Comparison of ENCODE assay signal across 8 mouse cellular contexts in genomic region chr19:40511100-40511439, GRCm38 (mm10). TPM values are rescaled to one million over a fixed set of nuclear protein-coding genes. Genes with fewer than 3 reads are reported as not detected.
DNase-seq lines count a peak whose midpoint lies in the region; ATAC-seq lines count a peak whose summit lies in the region.

No protein-coding gene starts in this region.

- no peaks in the 10 kb centered on the region for H3K36me3 ChIP-seq in hindbrain, embryonic 12.5 days
- no peaks in the 10 kb centered on the region for H3K36me3 ChIP-seq in hindbrain, embryonic 11.5 days (ENCODE audit: control insufficient read depth, insufficient read depth, low read length)
- peaks cover 2% of the 10 kb centered on the region; the same call in 1 of the 2 replicates for H3K36me3 ChIP-seq in heart, embryonic 16.5 days (ENCODE audit: control insufficient read depth, insufficient read depth)
- no peaks in the 10 kb centered on the region for H3K36me3 ChIP-seq in midbrain, embryonic 14.5 days (ENCODE audit: control insufficient read depth, insufficient read depth, low read length)

- no peak for ATAC-seq in hindbrain, embryonic 12.5 days (ENCODE audit: low FRiP score)
- no peak for ATAC-seq in hindbrain, embryonic 11.5 days (ENCODE audit: low FRiP score)
- ATAC-seq in heart, embryonic 16.5 days (replicated peaks; ENCODE audit: extremely low read depth, insufficient read depth, low FRiP score) = no peak
- ATAC-seq in midbrain, embryonic 14.5 days (ENCODE audit: low FRiP score, low TSS enrichment) = no peak
- no peak for ATAC-seq in megakaryocyte-erythroid progenitor cell, adult 5-6 weeks (replicated peaks; ENCODE audit: low FRiP score, low TSS enrichment, poor library complexity, severe bottlenecking)

- 0 out of 2 replicates have a peak, but pooled peaks cover 4% of the 10 kb centered on the region for H3K9me3 ChIP-seq in hindbrain, embryonic 12.5 days (replicated peaks)
- no peaks in the 10 kb centered on the region for H3K9me3 ChIP-seq in hindbrain, embryonic 11.5 days (ENCODE audit: control insufficient read depth, low read length)
- H3K9me3 ChIP-seq in heart, embryonic 16.5 days (replicated peaks; ENCODE audit: control insufficient read depth, low read length) = peaks cover 5% of the 10 kb centered on the region; the same call in 1 of the 2 replicates
- H3K9me3 ChIP-seq in midbrain, embryonic 14.5 days (ENCODE audit: control insufficient read depth, low read length) = no peaks in the 10 kb centered on the region

- no peaks in the 10 kb centered on the region for H3K27me3 ChIP-seq in hindbrain, embryonic 12.5 days
- no peaks in the 10 kb centered on the region for H3K27me3 ChIP-seq in hindbrain, embryonic 11.5 days (ENCODE audit: control insufficient read depth, insufficient read depth, low read length)
- no peaks in the 10 kb centered on the region for H3K27me3 ChIP-seq in heart, embryonic 16.5 days (ENCODE audit: control insufficient read depth, insufficient read depth, low read length)
- H3K27me3 ChIP-seq in midbrain, embryonic 14.5 days (ENCODE audit: control insufficient read depth, insufficient read depth, low read length) = no peaks in the 10 kb centered on the region

- H3K4me1 ChIP-seq in hindbrain, embryonic 12.5 days = peaks cover 29% of the 10 kb centered on the region
- H3K4me1 ChIP-seq in hindbrain, embryonic 11.5 days (replicated peaks; ENCODE audit: control insufficient read depth, insufficient read depth, low read length) = no peaks in the 10 kb centered on the region
- H3K4me1 ChIP-seq in brown adipose tissue, adult 24 weeks (ENCODE audit: control insufficient read depth, insufficient read depth, insufficient read length, low read length) = peaks cover 22% of the 10 kb centered on the region
- H3K4me1 ChIP-seq in heart, embryonic 16.5 days (ENCODE audit: control insufficient read depth, insufficient read depth, low read length) = peaks cover 32% of the 10 kb centered on the region
- H3K4me1 ChIP-seq in midbrain, embryonic 14.5 days (ENCODE audit: control insufficient read depth, insufficient read depth, low read length) = peaks cover 25% of the 10 kb centered on the region

- WGBS in hindbrain, embryonic 12.5 days = 74% methylated on average over 8 of the region's 8 CpGs
- 71% methylated on average over 8 of the region's 8 CpGs for WGBS in hindbrain, embryonic 11.5 days
- 65% methylated on average over 8 of the region's 8 CpGs for WGBS in heart, embryonic 16.5 days
- WGBS in midbrain, embryonic 14.5 days = 76% methylated on average over 8 of the region's 8 CpGs

- H3K4me3 ChIP-seq in hindbrain, embryonic 12.5 days = no peak overlapping the region
- H3K4me3 ChIP-seq in hindbrain, embryonic 11.5 days (ENCODE audit: low read depth, low read length) = no peak overlapping the region
- peak overlapping the region; percentile 16 for H3K4me3 ChIP-seq in brown adipose tissue, adult 24 weeks (ENCODE audit: insufficient read depth, low read depth, low read length)
- peak overlapping the region; percentile 94 for H3K4me3 ChIP-seq in heart, embryonic 16.5 days (ENCODE audit: low read length)
- H3K4me3 ChIP-seq in midbrain, embryonic 14.5 days (replicated peaks; ENCODE audit: low read depth, low read length) = peak overlapping the region; percentile 69

- 0 out of 2 replicates have a peak overlapping the region, but pooled peaks have one; percentile 32 for H3K9ac ChIP-seq in hindbrain, embryonic 12.5 days
- no peak overlapping the region for H3K9ac ChIP-seq in hindbrain, embryonic 11.5 days (ENCODE audit: low read depth, low read length)
- peak overlapping the region; percentile 95 for H3K9ac ChIP-seq in heart, embryonic 16.5 days (ENCODE audit: low read length)
- H3K9ac ChIP-seq in midbrain, embryonic 14.5 days (replicated peaks; ENCODE audit: low read length) = peak overlapping the region; percentile 9; the same call in 1 of the 2 replicates

- H3K4me2 ChIP-seq in hindbrain, embryonic 12.5 days (replicated peaks) = peak overlapping the region; percentile 80; the same call in 1 of the 2 replicates
- H3K4me2 ChIP-seq in hindbrain, embryonic 11.5 days (replicated peaks; ENCODE audit: low read depth, low read length) = no peak overlapping the region
- peak overlapping the region; percentile 78 for H3K4me2 ChIP-seq in heart, embryonic 16.5 days (ENCODE audit: low read depth, low read length)
- peak overlapping the region; percentile 72 for H3K4me2 ChIP-seq in midbrain, embryonic 14.5 days (ENCODE audit: low read length)

- DNase-seq in hindbrain, embryonic 11.5 days (ENCODE audit: low spot score) = no peak
- peak; percentile 17 for DNase-seq in midbrain, embryonic 14.5 days
- DNase-seq in kidney, adult 11 months = no peak
- no peak for DNase-seq in adrenal gland, postnatal 10 days

- no peak overlapping the region for H3K27ac ChIP-seq in hindbrain, embryonic 12.5 days
- H3K27ac ChIP-seq in hindbrain, embryonic 11.5 days (ENCODE audit: low read depth, low read length) = no peak overlapping the region
- peak overlapping the region; percentile 71 for H3K27ac ChIP-seq in brown adipose tissue, adult 24 weeks (replicated peaks; ENCODE audit: low read depth, low read length)
- peak overlapping the region; percentile 97 for H3K27ac ChIP-seq in heart, embryonic 16.5 days (ENCODE audit: low read length)
- H3K27ac ChIP-seq in midbrain, embryonic 14.5 days (replicated peaks; ENCODE audit: low read depth, low read length) = no peak overlapping the region

RNA-seq across cellular contexts. Expression of gene Sorbs1, which starts 2.5 kb away (rescaled TPM):
- polyA plus RNA-seq in hindbrain, embryonic 12.5 days (2016; fragmentation: Nextera tagmentation; extraction: Ambion mirVana) = 101 and 106 TPM in 2 replicates
- polyA plus RNA-seq in hindbrain, embryonic 11.5 days (2014; fragmentation: Nextera tagmentation; extraction: Ambion mirVana) = 82.7 and 97.2 TPM in 2 replicates
- polyA plus RNA-seq in brown adipose tissue, adult 24 weeks (2012; ENCODE audit: insufficient read depth, insufficient read length, missing spikeins) = 254 and 431 TPM in 2 replicates
- 141 and 152 TPM in 2 replicates for polyA plus RNA-seq in heart, embryonic 16.5 days (2015; fragmentation: Nextera tagmentation; extraction: Ambion mirVana)
- 60.6 and 87.9 TPM in 2 replicates for polyA plus RNA-seq in midbrain, embryonic 14.5 days (2014; fragmentation: Nextera tagmentation; extraction: Ambion mirVana)
- total RNA-seq in megakaryocyte-erythroid progenitor cell, adult 5-6 weeks (2014; fragmentation: Nextera tagmentation) = 13.9 and 33.6 TPM in 2 replicates
- 12.3 and 30.4 TPM in 2 replicates for total RNA-seq in megakaryocyte-erythroid progenitor cell, adult 5-6 weeks (2017)
- total RNA-seq in adrenal gland, postnatal 10 days (2021) = 100 to 1,000 TPM; 172 to 181 TPM

Comparison
In these comparisons a context has a peak if more than half of its experiments do, and no peak if none do; other contexts are left out.
1. H3K27ac ChIP-seq: peak in brown adipose tissue, adult 24 weeks (single experiment) and heart, embryonic 16.5 days (single experiment); none in hindbrain, embryonic 12.5 days (single experiment), hindbrain, embryonic 11.5 days (single experiment) and midbrain, embryonic 14.5 days (single experiment).
2. H3K4me3 ChIP-seq: peak in brown adipose tissue, adult 24 weeks (single experiment), heart, embryonic 16.5 days (single experiment) and midbrain, embryonic 14.5 days (single experiment); none in hindbrain, embryonic 12.5 days (single experiment) and hindbrain, embryonic 11.5 days (single experiment).